13 mouse cellular contexts compared by ENCODE assay signal in the genomic region with DNA sequence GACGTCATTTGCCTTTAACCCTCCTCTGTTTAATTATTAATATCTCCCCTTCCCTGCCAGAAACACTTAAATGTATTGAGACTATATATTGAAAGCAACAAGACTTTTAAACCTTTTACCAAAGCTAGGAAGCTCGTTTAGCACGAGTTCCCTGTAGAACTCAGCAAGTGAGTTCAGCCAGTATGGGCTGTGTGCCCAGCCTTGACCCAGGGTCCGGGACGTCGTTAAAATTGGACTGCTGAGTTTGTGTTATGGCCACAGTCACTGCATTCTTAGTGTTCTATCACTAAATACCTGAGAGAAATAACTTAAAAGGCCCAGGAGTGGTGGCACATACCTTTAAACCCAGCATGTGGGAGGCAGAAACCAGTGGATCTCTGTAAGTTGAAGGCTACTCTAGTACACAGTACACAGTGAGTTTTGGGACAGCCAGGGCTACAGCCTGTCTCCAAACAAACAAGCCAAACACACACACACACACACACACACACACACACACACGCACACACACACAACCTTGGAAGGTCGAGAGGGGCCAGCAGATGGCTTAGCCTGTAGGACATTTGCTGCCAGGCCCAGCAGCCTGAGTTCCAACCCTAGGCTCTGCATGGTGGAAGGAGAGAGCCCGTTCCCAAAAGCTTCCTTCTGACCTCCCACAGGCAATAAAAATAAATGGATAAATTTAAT. TPM values are rescaled to one million over a fixed set of nuclear protein-coding genes. Genes with fewer than 3 reads are reported as not detected.
DNase-seq lines count a peak whose midpoint lies in the region; ATAC-seq and TF ChIP-seq lines count a peak whose summit lies in the region.
"Had no signal": no experiment of that assay in that cellular context is flagged by ENCODE, and none has a peak within 500 bp of the region (broad histone marks: within the 10 kb centered on the region; RNA-seq: fewer than 3 reads in every experiment).

No protein-coding gene starts in this region.

- DNase-seq in kidney, adult 11 months = peak; percentile 58
- no peak for DNase-seq in kidney, adult 9 months
- DNase-seq in cerebellum, adult 11 months = peak; percentile 70
- peak; percentile 83 to 85 for DNase-seq in cerebellum, postnatal 10 days
- peak; percentile 63 for DNase-seq in kidney, postnatal 10 days
- no peak for DNase-seq in thymus, postnatal 14 days
- no peak for DNase-seq in forebrain, embryonic 11.5 days (ENCODE audit: low spot score)
- DNase-seq in forebrain, postnatal 0 days = no peak
- DNase-seq: adrenal gland, postnatal 25 days; embryo, embryonic 11 days; right cerebral cortex, adult 18-20 months had no signal

- no peak for TF ChIP-seq CTCF in forebrain, postnatal 0 days (IDR thresholded peaks at IDR 0.05; ENCODE audit: low read depth)

- WGBS in forebrain, embryonic 11.5 days = 63% methylated on average over 9 of the region's 9 CpGs
- 44% methylated on average over 9 of the region's 9 CpGs for WGBS in forebrain, postnatal 0 days

- no peak overlapping the region for H3K9ac ChIP-seq in forebrain, embryonic 11.5 days (ENCODE audit: low read length)
- H3K9ac ChIP-seq in forebrain, postnatal 0 days = no peak overlapping the region
- H3K9ac ChIP-seq: hindbrain, embryonic 12.5 days had no signal

- no peak overlapping the region for H3K27ac ChIP-seq in forebrain, embryonic 11.5 days (ENCODE audit: low read depth, low read length)
- no peak overlapping the region for H3K27ac ChIP-seq in forebrain, postnatal 0 days (ENCODE audit: low read depth, low read length)
- H3K27ac ChIP-seq: hindbrain, embryonic 12.5 days had no signal

- no peaks in the 10 kb centered on the region for H3K27me3 ChIP-seq in forebrain, embryonic 11.5 days (ENCODE audit: control insufficient read depth, insufficient read depth, low read length)
- H3K27me3 ChIP-seq in forebrain, postnatal 0 days (ENCODE audit: insufficient read depth, low read length) = no peaks in the 10 kb centered on the region
- H3K27me3 ChIP-seq: hindbrain, embryonic 12.5 days; megakaryocyte, embryonic 14.5 days had no signal

- ATAC-seq in forebrain, embryonic 11.5 days (replicated peaks; ENCODE audit: low FRiP score) = no peak
- no peak for ATAC-seq in forebrain, postnatal 0 days

- H3K4me1 ChIP-seq in forebrain, embryonic 11.5 days (replicated peaks; ENCODE audit: control insufficient read depth, insufficient read depth, low read length) = peaks cover 15% of the 10 kb centered on the region; the same call in 1 of the 2 replicates
- no peaks in the 10 kb centered on the region for H3K4me1 ChIP-seq in forebrain, postnatal 0 days (ENCODE audit: insufficient read depth)

- no peak overlapping the region for H3K4me3 ChIP-seq in forebrain, embryonic 11.5 days (ENCODE audit: low read depth, low read length)
- H3K4me3 ChIP-seq in forebrain, postnatal 0 days (ENCODE audit: low read depth, low read length) = no peak overlapping the region
- H3K4me3 ChIP-seq: hindbrain, embryonic 12.5 days; megakaryocyte, embryonic 14.5 days had no signal

- H3K9me3 ChIP-seq in forebrain, embryonic 11.5 days (ENCODE audit: control insufficient read depth, low read length) = no peaks in the 10 kb centered on the region
- no peaks in the 10 kb centered on the region for H3K9me3 ChIP-seq in forebrain, postnatal 0 days (ENCODE audit: low read length)
- H3K9me3 ChIP-seq: hindbrain, embryonic 12.5 days; megakaryocyte, embryonic 14.5 days had no signal

- H3K4me2 ChIP-seq in forebrain, embryonic 11.5 days (ENCODE audit: low read depth, low read length, severe bottlenecking) = no peak overlapping the region
- no peak overlapping the region for H3K4me2 ChIP-seq in forebrain, postnatal 0 days (ENCODE audit: low read depth)
- H3K4me2 ChIP-seq: hindbrain, embryonic 12.5 days had no signal

- H3K36me3 ChIP-seq in forebrain, embryonic 11.5 days (ENCODE audit: control insufficient read depth, insufficient read depth, low read length) = no peaks in the 10 kb centered on the region
- H3K36me3 ChIP-seq in forebrain, postnatal 0 days (ENCODE audit: insufficient read depth) = no peaks in the 10 kb centered on the region
- H3K36me3 ChIP-seq: hindbrain, embryonic 12.5 days had no signal

RNA-seq across cellular contexts. Expression of a gene that starts 11.7 kb away (rescaled TPM):
- 41.9 and 45.7 TPM in 2 replicates for polyA plus RNA-seq in forebrain, embryonic 11.5 days (2014; fragmentation: Nextera tagmentation; extraction: Ambion mirVana)
- 27.7 and 46.9 TPM in 2 replicates for total RNA-seq in forebrain, postnatal 0 days (2014; rRNA removed)
- 47.1 and 76.7 TPM in 2 replicates for polyA plus RNA-seq in forebrain, postnatal 0 days (2015; fragmentation: Nextera tagmentation; extraction: Ambion mirVana)

Comparison
In these comparisons a context has a peak if more than half of its experiments do, and no peak if none do; other contexts are left out.
1. DNase-seq: peak in kidney, adult 11 months (single experiment), cerebellum, adult 11 months (single experiment), cerebellum, postnatal 10 days (2 of 2) and kidney, postnatal 10 days (single experiment); none in kidney, adult 9 months (single experiment), thymus, postnatal 14 days (single experiment), forebrain, embryonic 11.5 days (single experiment) and forebrain, postnatal 0 days (single experiment).